ENCODE assay signal across 28 mouse cellular contexts in genomic region chr5:134973081-134973480, GRCm38 (mm10). TPM values are rescaled to one million over a fixed set of nuclear protein-coding genes. Genes with fewer than 3 reads are reported as not detected.
"Had no signal": no experiment of that assay in that cellular context is flagged by ENCODE, and none has a peak within 500 bp of the region (broad histone marks: within the 10 kb centered on the region; RNA-seq: fewer than 3 reads in every experiment).

No protein-coding gene starts in this region.

- H3K4me2 ChIP-seq: limb, embryonic 13.5 days; liver, embryonic 15.5 days; lung, embryonic 14.5 days; midbrain, embryonic 13.5 days; neural tube, embryonic 13.5 days; stomach, embryonic 15.5 days had no signal

- H3K27ac ChIP-seq: kidney, postnatal 0 days; layer of hippocampus, adult 2 months; limb, embryonic 10.5 days; limb, embryonic 13.5 days; liver, embryonic 15.5 days; midbrain, embryonic 10.5 days; midbrain, embryonic 13.5 days; neural tube, embryonic 13.5 days; stomach, embryonic 15.5 days had no signal

- H3K27me3 ChIP-seq: limb, embryonic 13.5 days; midbrain, embryonic 13.5 days; stomach, embryonic 15.5 days had no signal

- DNase-seq: kidney, adult 2 months; kidney, postnatal 25 days; layer of hippocampus, adult 9-11 months; liver; lung, embryonic 14.5 days; retina, postnatal 1 day; right cerebral cortex, postnatal 25 days; thymus, adult 18-20 months; thymus, postnatal 36 days had no signal

- H3K9ac ChIP-seq: limb, embryonic 13.5 days; liver, embryonic 12.5 days; liver, embryonic 15.5 days; lung, embryonic 14.5 days; midbrain, embryonic 13.5 days; neural tube, embryonic 13.5 days; stomach, embryonic 15.5 days had no signal

- H3K36me3 ChIP-seq: limb, embryonic 10.5 days; limb, embryonic 13.5 days; liver, embryonic 12.5 days; liver, embryonic 15.5 days; midbrain, embryonic 10.5 days; midbrain, embryonic 13.5 days; neural tube, embryonic 13.5 days; stomach, embryonic 15.5 days had no signal

- H3K4me3 ChIP-seq: layer of hippocampus, adult 2 months; limb, embryonic 10.5 days; limb, embryonic 13.5 days; liver, embryonic 12.5 days; liver, embryonic 15.5 days; megakaryocyte, embryonic 14.5 days; midbrain, embryonic 10.5 days; midbrain, embryonic 13.5 days; myocyte; neural tube, embryonic 13.5 days; stomach, embryonic 15.5 days had no signal

- H3K9me3 ChIP-seq: limb, embryonic 10.5 days; limb, embryonic 13.5 days; liver, embryonic 12.5 days; liver, embryonic 15.5 days; megakaryocyte, embryonic 14.5 days; midbrain, embryonic 10.5 days; midbrain, embryonic 13.5 days; neural tube, embryonic 13.5 days; stomach, embryonic 15.5 days had no signal

- ATAC-seq: intestine, postnatal 0 days; liver, embryonic 12.5 days; midbrain, embryonic 13.5 days; midbrain, embryonic 16.5 days had no signal

- H3K4me1 ChIP-seq: limb, embryonic 10.5 days; limb, embryonic 13.5 days; midbrain, embryonic 10.5 days; midbrain, embryonic 13.5 days; neural tube, embryonic 13.5 days had no signal

RNA-seq across cellular contexts. Expression of gene Cldn3, which starts 12.9 kb away (rescaled TPM):
- total RNA-seq: monocyte, adult 5-6 weeks; neutrophil, adult 5-6 weeks had no signal
- polyA plus RNA-seq: myocyte had no signal

RNA-seq across cellular contexts. Expression of gene Cldn4, which starts 26.3 kb away (rescaled TPM):
- total RNA-seq: layer of hippocampus, adult 2 months; layer of hippocampus, postnatal 25 days; left cerebral cortex, adult 18-20 months; left cerebral cortex, postnatal 25 days; monocyte, adult 5-6 weeks had no signal
- polyA plus RNA-seq: midbrain, embryonic 13.5 days; midbrain, embryonic 16.5 days; myocyte had no signal

RNA-seq across cellular contexts. Expression of gene Mettl27, which starts 40.9 kb away (rescaled TPM):
- total RNA-seq: monocyte, adult 5-6 weeks had no signal
